Mouse (Mus musculus): ENCODE measurements around the gene Gm10670.
"Not testable (repeated sequence)": the region's sequence is repeated elsewhere in the genome, so short reads cannot be mapped to it uniquely, and the experiment has no call there.

Gene Gm10670

DNA sequence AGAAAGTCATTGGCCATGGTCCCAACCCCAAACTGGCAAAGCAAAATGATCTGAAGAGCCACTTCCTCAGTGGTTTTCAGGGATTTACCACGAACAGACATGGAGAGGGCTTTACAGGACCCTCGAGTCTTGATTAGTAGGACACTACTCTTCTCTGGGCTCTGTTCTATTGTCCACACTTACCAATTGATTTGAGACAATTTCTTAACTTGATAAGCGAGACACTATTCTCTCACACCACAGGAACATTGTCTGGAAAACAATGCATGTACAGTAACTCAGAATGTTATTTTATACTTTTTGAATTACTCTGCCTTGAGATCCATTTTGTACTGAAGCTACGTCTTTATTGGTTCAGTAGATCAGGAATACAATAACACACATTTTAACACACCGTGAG lies at the start of gene Gm10670:
TSS of gene Gm10670 (minus strand) at position 101 of the 400 bp plus-strand sequence.
- not testable (repeated sequence) for DNase-seq (ENCODE audit: low spot score)

DNA sequence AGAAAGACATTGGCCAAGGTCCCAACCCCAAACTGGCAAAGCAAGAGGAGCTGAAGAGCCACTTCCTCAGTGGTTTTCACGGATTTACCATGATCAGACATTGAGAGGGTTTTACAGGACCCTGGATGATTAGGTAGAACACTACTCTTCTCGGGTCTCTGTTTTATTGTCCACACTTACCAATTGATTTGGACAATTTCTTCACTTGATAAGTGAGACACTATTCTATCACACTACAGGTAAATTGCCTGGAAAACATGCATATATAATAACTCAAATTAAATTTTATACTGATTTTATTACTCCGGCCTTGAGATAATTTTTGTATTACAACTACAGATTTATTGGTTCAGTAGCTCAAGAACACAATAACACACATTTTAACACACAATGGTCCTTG lies 35.7 kb upstream of the Gm10670 start, which contains the start of gene Vmn1r103:
TSS of gene Vmn1r103 (minus strand) at position 101 of the 400 bp plus-strand sequence.
- DNase-seq (ENCODE audit: low spot score) = not testable (repeated sequence)

DNA sequence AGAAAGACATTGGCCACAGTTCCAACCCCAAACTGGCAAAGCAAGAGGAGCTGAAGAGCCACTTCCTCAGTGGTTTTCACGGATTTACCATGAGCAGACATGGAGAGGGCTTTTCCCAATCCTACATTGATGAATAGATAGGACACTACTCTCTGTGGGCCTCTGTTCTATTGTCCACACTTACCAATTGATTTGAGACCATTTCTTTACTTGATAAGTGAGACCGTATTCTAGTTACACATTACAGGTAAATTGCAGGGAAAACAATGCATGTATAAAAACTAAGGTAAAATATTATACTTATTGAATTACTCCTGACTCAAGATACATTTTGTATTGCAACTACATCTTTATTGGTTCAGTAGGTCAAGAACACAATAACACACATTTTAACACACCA lies 32.2 kb downstream of the Gm10670 start, which contains the start of gene Vmn1r101:
TSS of gene Vmn1r101 (minus strand) at position 101 of the 400 bp plus-strand sequence.
- not testable (repeated sequence) for DNase-seq (ENCODE audit: low spot score)
